Mouse (Mus musculus) limb, embryonic 12.5 days (tissue): ENCODE results near the gene Cnga4. TPM values are rescaled to one million over a fixed set of nuclear protein-coding genes. Genes with fewer than 3 reads are reported as not detected.
"Not testable (repeated sequence)": the region's sequence is repeated elsewhere in the genome, so short reads cannot be mapped to it uniquely, and the experiment has no call there.

Experiments
- ATAC-seq: fragments of 200-750 bp; cut with Nextera tagmentation; 2 replicates; pipeline ENCODE4 v1.8.0; 2017; ENCODE audit warnings: low read depth, moderate TSS enrichment; ENCODE audit not compliant: insufficient number of reproducible peaks, insufficient read depth, low FRiP score, low TSS enrichment
- H3K27ac ChIP-seq: fragments of 300-500 bp; sonication (generic); 2 replicates; pipeline ENCODE4 v1.5.1; 2016; ENCODE audit warnings: mild to moderate bottlenecking, moderate library complexity
- H3K27me3 ChIP-seq: fragments of 300-500 bp; sonication (generic); 2 replicates; pipeline ENCODE4 v1.6.1; 2016; ENCODE audit warnings: mild to moderate bottlenecking, moderate library complexity
- H3K36me3 ChIP-seq: fragments of 300-500 bp; sonication (generic); 2 replicates; pipeline ENCODE4 v1.6.1; 2016; ENCODE audit warnings: mild to moderate bottlenecking, moderate library complexity
- H3K4me1 ChIP-seq: fragments of 300-500 bp; sonication (generic); replicated peaks from 2 replicates; pipeline ENCODE4 v1.6.1; 2016
- H3K4me2 ChIP-seq: fragments of 300-500 bp; sonication (generic); 2 replicates; pipeline ENCODE4 v1.6.1; 2016; ENCODE audit warnings: mild to moderate bottlenecking, moderate library complexity
- H3K4me3 ChIP-seq: fragments of 300-500 bp; sonication (generic); replicated peaks from 2 replicates; pipeline ENCODE4 v1.5.1; 2016; ENCODE audit warnings: mild to moderate bottlenecking
- H3K9ac ChIP-seq: fragments of 300-500 bp; sonication (generic); replicated peaks from 2 replicates; pipeline ENCODE4 v1.6.1; 2016; ENCODE audit warnings: mild to moderate bottlenecking, moderate library complexity
- H3K9me3 ChIP-seq: fragments of 300-500 bp; sonication (generic); 2 replicates; pipeline ENCODE4 v1.6.1; 2016; ENCODE audit warnings: mild to moderate bottlenecking, moderate library complexity
- WGBS: fragments of 180-500 bp; shearing (Covaris S2); methylation state at CpG from one replicate; pipeline ENCODE4 v1.1.7; 2016; 5-methylcytosine and 5-hydroxymethylcytosine counted together
- polyA plus RNA-seq: library from polyadenylated mRNA; unstranded; fragments of >200 nt; fragmentation: Nextera tagmentation; extraction: Ambion mirVana; gene quantifications from 2 replicates; pipeline ENCODE4 v1.2.1, GENCODE M21; 2016

Cnga4 gene
- polyA plus RNA-seq, 1 experiment from 2014 or later: not detected

DNA sequence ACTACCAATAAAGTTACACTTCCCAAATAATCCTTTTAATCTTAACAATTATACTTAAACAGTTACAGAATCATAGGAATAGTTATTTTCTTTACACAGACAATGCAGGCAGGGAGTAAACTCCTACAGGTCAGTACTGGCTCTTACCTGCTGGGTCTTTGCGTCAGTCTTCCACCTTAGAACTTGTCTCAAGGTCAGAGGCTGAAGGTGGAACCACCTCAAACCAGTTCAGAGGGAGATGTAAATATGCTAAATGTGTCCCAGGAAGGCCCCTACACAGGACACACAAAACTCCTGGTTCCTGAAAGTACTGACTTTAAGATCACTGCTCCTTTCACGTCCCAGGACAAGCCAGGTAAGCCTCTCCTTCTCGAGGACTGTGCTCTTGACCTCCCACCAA lies 40.7 kb downstream of the Cnga4 start:
- no peak overlapping the region for H3K27ac ChIP-seq
- H3K4me3 ChIP-seq: no peak overlapping the region
- H3K27me3 ChIP-seq: no peaks in the 10 kb centered on the region
- no peak overlapping the region for H3K9ac ChIP-seq
- no peaks in the 10 kb centered on the region for H3K9me3 ChIP-seq
- H3K4me1 ChIP-seq: no peaks in the 10 kb centered on the region
- no peak for ATAC-seq
- H3K4me2 ChIP-seq: no peak overlapping the region
- 75% methylated on average over 3 of the region's 3 CpGs for WGBS
- H3K36me3 ChIP-seq: no peaks in the 10 kb centered on the region

DNA sequence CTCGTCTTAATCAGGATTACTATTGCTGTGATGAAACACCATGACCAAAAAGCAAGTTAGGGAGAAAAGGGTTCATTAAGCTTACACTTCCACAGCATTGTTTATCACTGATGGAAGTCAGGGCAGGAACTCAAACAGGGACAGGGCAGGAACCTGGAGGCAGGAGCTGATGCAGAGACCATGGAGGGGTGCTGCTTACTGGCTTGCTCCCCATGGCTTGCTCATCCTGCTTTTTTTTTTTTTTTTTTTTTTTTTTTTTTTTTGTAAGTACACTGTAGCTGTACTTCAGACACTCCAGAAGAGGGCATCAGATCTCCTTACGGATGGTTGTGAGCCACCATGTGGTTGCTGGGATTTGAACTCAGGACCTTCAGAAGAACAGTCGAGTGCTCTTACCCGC lies 49.0 kb downstream of the Cnga4 start:
- H3K4me3 ChIP-seq, H3K36me3 ChIP-seq, H3K9ac ChIP-seq, H3K4me1 ChIP-seq, H3K27me3 ChIP-seq, ATAC-seq, H3K4me2 ChIP-seq, H3K9me3 ChIP-seq, H3K27ac ChIP-seq: not testable (repeated sequence)
- 91% methylated on average over 4 of the region's 4 CpGs for WGBS

Other genes starting within 250 kb of the Cnga4 start
- gene Olfr684, start 240.9 kb upstream of the Cnga4 start, polyA plus RNA-seq: not detected in 2 replicates
- not detected in 2 replicates for gene Olfr685, start 218.6 kb upstream of the Cnga4 start, polyA plus RNA-seq
- not detected in 2 replicates for gene Olfr686, start 197.1 kb upstream of the Cnga4 start, polyA plus RNA-seq
- gene Olfr688, start 116.5 kb upstream of the Cnga4 start, polyA plus RNA-seq: not detected in 2 replicates
- not detected in 2 replicates for gene Olfr689, start 93.4 kb upstream of the Cnga4 start, polyA plus RNA-seq
- not detected in 2 replicates for gene Olfr690, start 70.5 kb upstream of the Cnga4 start, polyA plus RNA-seq
- gene Olfr691, start 62.3 kb upstream of the Cnga4 start, polyA plus RNA-seq: not detected in 2 replicates
- gene Olfr692, start 36.3 kb upstream of the Cnga4 start, polyA plus RNA-seq: not detected in 2 replicates
- not detected in 2 replicates for gene Gm5901, start 29.5 kb upstream of the Cnga4 start, polyA plus RNA-seq
- gene Fam160a2, start 4.5 kb upstream of the Cnga4 start, polyA plus RNA-seq: 45.5 and 47.8 TPM in 2 replicates
- not detected in 2 replicates for gene Cckbr, start 21.2 kb downstream of the Cnga4 start, polyA plus RNA-seq
- gene Cavin3, start 77.7 kb downstream of the Cnga4 start, polyA plus RNA-seq: 23.2 and 24.8 TPM in 2 replicates
- gene Smpd1, start 149.8 kb downstream of the Cnga4 start, polyA plus RNA-seq: 29.9 and 31.4 TPM in 2 replicates
- gene Apbb1, start 177.1 kb downstream of the Cnga4 start, polyA plus RNA-seq: 62.7 and 66.4 TPM in 2 replicates
- gene Hpx, start 195.6 kb downstream of the Cnga4 start, polyA plus RNA-seq: 0.23 and 0.37 TPM in 2 replicates
- gene Trim3, start 229.0 kb downstream of the Cnga4 start, polyA plus RNA-seq: 34.4 and 37.4 TPM in 2 replicates
- 167 and 168 TPM in 2 replicates for gene Timm10b, start 235.5 kb downstream of the Cnga4 start, polyA plus RNA-seq
- 72.8 and 77.2 TPM in 2 replicates for gene Arfip2, start 235.8 kb downstream of the Cnga4 start, polyA plus RNA-seq
- gene Gm45799, start 236.0 kb downstream of the Cnga4 start, polyA plus RNA-seq: 9.9 and 13.9 TPM in 2 replicates
- gene Dnhd1, start 246.3 kb downstream of the Cnga4 start, polyA plus RNA-seq: 1.2 and 1.5 TPM in 2 replicates